Mouse (Mus musculus): Measurements from ENCODE around the gene Cpne7.

Cpne7 gene

GRCm38 (mm10) chr8:123181391-123181790 lies 64.2 kb downstream of the Cpne7 start:
- no peak for DNase-seq (ENCODE audit: extremely low read depth, low read depth)

All from MEL-GATA-1-ER (cell line).